Mouse (Mus musculus) bone marrow, adult 2 months (tissue): Measurements from ENCODE around the gene Exoc7. TPM values are rescaled to one million over a fixed set of nuclear protein-coding genes. Genes with fewer than 3 reads are reported as not detected.
"Not testable (repeated sequence)": the region's sequence is repeated elsewhere in the genome, so short reads cannot be mapped to it uniquely, and the experiment has no call there.

Experiments used
- H3K27ac ChIP-seq: fragments of 200-500 bp; 2 replicates; pipeline ENCODE4 v1.5.1; 2012; ENCODE audit warnings: low read depth, mild to moderate bottlenecking, control low read depth, inconsistent platforms, low read length; ENCODE audit not compliant: control insufficient read depth, poor library complexity, insufficient read depth
- H3K4me1 ChIP-seq: fragments of 200-500 bp; 2 replicates; pipeline ENCODE4 v1.6.1; 2011; ENCODE audit warnings: low read length; ENCODE audit not compliant: control insufficient read depth, insufficient read depth
- H3K4me3 ChIP-seq: fragments of 200-500 bp; replicated peaks from 2 replicates; pipeline ENCODE3; 2011; ENCODE audit warnings: mild to moderate bottlenecking, low read depth, low read length, control low read depth; ENCODE audit not compliant: control insufficient read depth
- CTCF ChIP-seq: fragments of 200-500 bp; IDR thresholded peaks from 2 replicates; pipeline ENCODE4 v1.5.1; 2011; ENCODE audit warnings: low read length, control low read depth; ENCODE audit not compliant: control insufficient read depth, insufficient read depth
- POLR2A ChIP-seq: fragments of 200-500 bp; IDR thresholded peaks from 2 replicates; pipeline ENCODE4 v1.6.1; 2011; ENCODE audit warnings: low read depth, mild to moderate bottlenecking, control low read depth, low read length, borderline replicate concordance; ENCODE audit not compliant: control insufficient read depth
- WGBS: fragments of 180-500 bp; shearing (Covaris S2); methylation state at CpG from one replicate; pipeline ENCODE4 v1.1.7; 2018; 5-methylcytosine and 5-hydroxymethylcytosine counted together
- polyA plus RNA-seq: library from polyadenylated mRNA; stranded (reverse); fragments of >200 nt; gene quantifications from 2 replicates; pipeline ENCODE4 v1.2.4, GENCODE M21; 2011; ENCODE audit warnings: low replicate concordance; ENCODE audit not compliant: missing spikeins, insufficient read depth, insufficient read length

Exoc7 gene
- polyA plus RNA-seq, 1 experiment, result 47.2 TPM

DNA sequence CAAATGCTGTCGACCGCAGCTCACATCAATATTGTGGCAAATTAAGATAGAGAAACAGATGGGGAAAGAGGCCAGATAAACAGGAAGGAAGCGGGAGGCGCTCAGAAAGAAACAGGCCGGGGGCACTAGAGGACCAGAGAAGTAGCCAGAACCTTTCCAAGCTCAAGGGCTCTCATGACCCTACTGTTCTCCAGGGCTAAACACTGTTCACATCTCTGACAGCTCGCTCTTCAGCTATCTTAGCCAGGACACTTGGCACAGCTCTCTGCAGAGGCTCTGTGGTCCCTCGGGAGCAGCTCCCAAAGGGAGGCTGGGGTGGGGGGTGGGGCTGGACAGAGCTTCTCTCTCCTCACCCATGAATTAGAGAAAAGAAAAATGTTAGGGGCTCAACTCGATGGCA lies 16.5 kb downstream of the Exoc7 start:
- Histone ChIP-seq H3K4me1 (no peaks in the 10 kb centered on the region; the same call in 1 of the 2 replicates), H3K27ac (no peak overlapping the region), H3K4me3 (no peak overlapping the region)
- TF ChIP-seq CTCF (no peak), POLR2A (no peak)
- 64% methylated on average over 8 of the region's 8 CpGs for WGBS

DNA sequence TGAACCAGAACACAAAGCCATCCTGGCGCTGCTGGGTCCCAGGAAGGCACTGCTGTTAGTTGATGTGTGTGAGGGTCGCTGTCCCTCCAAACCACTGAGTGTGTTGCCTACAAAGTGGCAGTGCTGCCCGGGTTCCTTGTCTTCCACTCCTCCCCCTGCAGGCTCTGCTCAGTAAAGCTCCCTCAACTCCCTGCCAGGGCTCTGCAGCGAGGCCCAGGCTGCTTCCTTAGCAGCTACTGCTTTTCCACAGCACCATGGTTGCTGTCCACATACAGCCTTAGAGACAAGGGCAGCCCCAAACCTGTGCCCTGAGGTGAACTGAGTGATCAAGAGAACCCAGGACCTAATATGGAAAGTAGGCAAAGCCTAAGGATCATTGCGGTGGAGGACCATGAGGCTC lies 19.7 kb downstream of the Exoc7 start:
- no peak overlapping the region for H3K27ac ChIP-seq
- WGBS, result 74% methylated on average over 5 of the region's 5 CpGs
- TF ChIP-seq POLR2A (no peak), CTCF (no peak)
- peaks cover 3% of the 10 kb centered on the region; the same call in 1 of the 2 replicates for H3K4me1 ChIP-seq
- H3K4me3 ChIP-seq, result no peak overlapping the region

DNA sequence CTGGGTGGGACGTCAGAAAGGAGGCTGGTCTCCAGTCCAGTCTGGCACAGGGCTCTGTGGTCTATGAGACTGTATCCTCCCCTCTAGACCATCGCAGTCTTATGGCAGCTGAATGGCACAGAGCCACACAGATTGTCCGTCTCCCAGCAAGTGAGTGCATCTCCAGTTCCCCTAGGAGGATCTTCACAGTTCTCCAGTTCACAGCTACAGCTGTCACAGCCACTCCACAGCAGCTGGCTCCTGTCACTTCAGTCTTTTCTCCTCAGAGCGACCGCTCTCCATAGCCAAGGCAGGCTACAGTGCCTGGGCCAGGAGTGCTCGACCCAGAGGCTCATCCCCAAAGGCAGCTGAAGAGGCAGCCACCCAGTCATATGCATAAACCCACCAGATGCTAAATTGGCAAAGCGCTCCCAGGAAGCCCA lies 21.3 kb downstream of the Exoc7 start:
- Histone ChIP-seq H3K4me1 (peaks cover 3% of the 10 kb centered on the region; the same call in 1 of the 2 replicates), H3K4me3 (no peak overlapping the region), H3K27ac (no peak overlapping the region)
- TF ChIP-seq CTCF, result no peak
- TF ChIP-seq POLR2A, result no peak
- WGBS, result 74% methylated on average over 7 of the region's 7 CpGs

DNA sequence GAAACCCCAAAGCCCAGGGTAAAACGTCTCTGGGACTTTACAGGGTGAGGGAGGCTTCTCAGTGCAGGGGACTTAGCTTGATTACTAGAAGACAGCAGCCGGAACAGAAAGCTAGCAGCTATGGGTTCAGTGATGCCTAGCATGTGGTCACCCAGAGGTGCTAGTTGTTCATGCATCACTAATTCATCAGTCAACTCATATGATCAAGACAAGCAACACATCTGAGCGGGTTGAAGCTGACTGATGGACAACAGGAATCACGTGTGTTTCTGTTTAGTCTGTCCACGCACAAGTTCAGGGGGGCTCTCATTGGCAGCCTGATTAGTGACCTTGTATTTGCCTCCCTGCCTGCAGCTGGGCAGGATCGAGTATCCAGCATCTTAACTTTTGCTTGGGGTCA lies 23.1 kb downstream of the Exoc7 start:
- 50% methylated on average over 6 of the region's 6 CpGs for WGBS
- TF ChIP-seq CTCF (no peak), POLR2A (no peak)
- Histone ChIP-seq H3K4me3 (no peak overlapping the region), H3K4me1 (peaks cover 3% of the 10 kb centered on the region; the same call in 1 of the 2 replicates), H3K27ac (no peak overlapping the region)

DNA sequence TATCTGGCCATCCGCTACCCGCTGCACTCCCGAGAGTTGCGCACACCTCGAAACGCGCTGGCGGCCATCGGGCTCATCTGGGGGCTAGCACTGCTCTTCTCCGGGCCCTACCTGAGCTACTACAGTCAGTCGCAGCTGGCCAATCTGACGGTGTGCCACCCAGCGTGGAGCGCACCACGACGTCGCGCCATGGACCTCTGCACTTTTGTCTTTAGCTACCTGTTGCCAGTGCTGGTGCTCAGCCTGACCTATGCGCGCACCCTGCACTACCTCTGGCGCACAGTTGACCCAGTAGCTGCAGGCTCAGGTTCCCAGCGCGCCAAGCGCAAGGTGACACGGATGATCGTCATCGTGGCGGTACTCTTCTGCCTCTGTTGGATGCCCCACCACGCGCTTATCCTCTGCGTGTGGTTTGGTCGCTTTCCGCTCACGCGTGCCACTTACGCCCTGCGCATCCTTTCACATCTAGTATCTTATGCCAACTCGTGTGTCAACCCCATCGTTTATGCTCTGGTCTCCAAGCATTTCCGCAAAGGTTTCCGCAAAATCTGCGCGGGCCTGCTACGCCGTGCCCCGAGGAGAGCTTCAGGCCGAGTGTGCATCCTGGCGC lies 24.0 kb downstream of the Exoc7 start:
- TF ChIP-seq POLR2A (peak; percentile 6; the same call in 1 of the 2 replicates), CTCF (no peak)
- Histone ChIP-seq H3K4me3 (no peak overlapping the region), H3K4me1 (peaks cover 3% of the 10 kb centered on the region; the same call in 1 of the 2 replicates), H3K27ac (no peak overlapping the region; the same call in 1 of the 2 replicates)
- 11% methylated on average over 48 of the region's 48 CpGs for WGBS

DNA sequence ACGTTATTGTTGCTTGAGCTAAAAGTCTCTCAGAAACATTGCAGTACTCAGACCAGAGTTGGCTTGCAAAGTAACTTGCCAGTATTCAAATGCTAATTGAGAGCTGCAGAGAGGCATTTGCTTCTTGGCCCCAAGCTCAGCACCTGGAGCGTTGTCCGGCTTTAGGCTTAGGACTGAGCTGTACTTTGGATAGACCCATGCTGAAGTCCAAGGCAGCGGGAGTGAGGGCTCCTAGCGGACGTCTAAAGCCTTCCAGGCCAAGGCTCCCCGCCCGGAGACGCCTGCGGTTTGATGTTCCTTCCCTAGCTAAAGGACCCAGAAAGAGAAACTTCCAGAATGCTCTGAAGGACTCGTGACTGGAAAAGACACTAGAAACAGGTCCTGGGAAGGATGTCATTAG lies 24.9 kb downstream of the Exoc7 start:
- 2% methylated on average over 11 of the region's 11 CpGs for WGBS
- Histone ChIP-seq H3K4me1 (peaks cover 3% of the 10 kb centered on the region; the same call in 1 of the 2 replicates), H3K4me3 (no peak overlapping the region), H3K27ac (no peak overlapping the region)
- no peak for TF ChIP-seq POLR2A
- TF ChIP-seq CTCF, result no peak

DNA sequence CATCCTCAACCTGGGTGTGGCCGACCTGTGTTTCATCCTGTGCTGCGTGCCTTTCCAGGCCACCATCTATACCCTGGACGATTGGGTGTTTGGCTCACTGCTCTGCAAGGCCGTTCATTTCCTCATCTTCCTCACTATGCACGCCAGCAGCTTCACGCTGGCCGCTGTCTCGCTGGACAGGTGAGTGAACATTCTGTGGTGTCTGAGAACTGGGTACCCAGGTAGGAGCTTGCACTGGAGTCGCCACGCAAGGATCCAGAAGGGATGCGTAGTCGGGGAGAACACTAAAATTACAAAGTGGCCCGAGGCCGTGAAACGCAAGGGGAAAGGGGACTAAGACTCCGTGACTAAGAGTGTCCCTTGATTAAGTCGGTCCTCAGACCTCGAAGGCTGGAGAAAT lies 25.4 kb downstream of the Exoc7 start:
- Histone ChIP-seq H3K27ac (no peak overlapping the region), H3K4me3 (no peak overlapping the region), H3K4me1 (peaks cover 3% of the 10 kb centered on the region; the same call in 1 of the 2 replicates)
- TF ChIP-seq POLR2A (no peak), CTCF (no peak)
- 4% methylated on average over 18 of the region's 18 CpGs for WGBS

DNA sequence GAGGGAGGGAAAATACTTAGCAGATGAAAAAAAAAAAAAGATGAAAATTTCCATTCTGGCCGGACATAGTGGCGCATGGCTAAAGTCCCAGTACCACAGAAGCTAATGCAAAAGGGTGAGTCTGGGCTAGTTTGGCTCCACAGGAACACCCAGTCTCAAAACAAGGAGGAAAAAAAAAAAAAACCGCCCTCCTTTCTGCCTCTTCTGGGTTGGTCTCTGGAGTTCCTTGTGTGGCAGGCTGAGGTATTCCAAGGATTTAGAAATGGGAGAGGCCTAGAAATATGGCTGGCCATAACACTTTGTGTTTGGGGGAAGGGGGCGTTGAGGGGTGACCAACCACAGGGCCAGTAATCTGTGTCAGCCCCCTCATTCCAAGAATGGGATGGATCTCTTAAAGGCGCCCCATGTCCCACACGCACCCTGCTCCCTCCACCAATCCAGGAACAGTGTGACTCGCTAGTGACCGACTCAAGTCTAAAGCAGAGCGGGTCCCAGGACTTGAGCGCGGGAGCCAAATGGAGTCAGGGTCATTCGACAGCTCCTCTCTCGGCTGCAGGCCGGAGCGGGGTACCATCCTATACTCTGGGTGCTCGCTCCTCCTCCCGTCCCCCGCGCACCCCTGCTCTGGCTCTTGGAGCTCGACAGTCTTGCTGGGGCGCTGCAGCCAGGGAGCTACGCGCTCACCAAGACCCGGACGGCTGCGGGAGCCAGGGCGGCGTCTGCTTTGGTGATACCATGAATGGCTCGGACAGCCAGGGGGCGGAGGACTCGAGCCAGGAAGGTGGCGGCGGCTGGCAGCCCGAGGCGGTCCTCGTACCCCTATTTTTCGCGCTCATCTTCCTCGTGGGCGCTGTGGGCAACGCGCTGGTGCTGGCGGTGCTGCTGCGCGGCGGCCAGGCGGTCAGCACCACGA lies 26.0 kb downstream of the Exoc7 start, which contains the start of gene Galr2:
Gene Galr2, plus strand, starts transcription at position 189 of the 913 bp plus-strand sequence.
- H3K27ac ChIP-seq, result no peak within 1 kb of the TSS
- peaks cover 3% of the 10 kb centered on the region; the same call in 1 of the 2 replicates for H3K4me1 ChIP-seq
- 14% methylated on average over 48 of the region's 48 CpGs for whole genome bisulfite sequencing
- no peak within 1 kb of the TSS for H3K4me3 ChIP-seq
- no peak for TF ChIP-seq POLR2A
- no peak for TF ChIP-seq CTCF

DNA sequence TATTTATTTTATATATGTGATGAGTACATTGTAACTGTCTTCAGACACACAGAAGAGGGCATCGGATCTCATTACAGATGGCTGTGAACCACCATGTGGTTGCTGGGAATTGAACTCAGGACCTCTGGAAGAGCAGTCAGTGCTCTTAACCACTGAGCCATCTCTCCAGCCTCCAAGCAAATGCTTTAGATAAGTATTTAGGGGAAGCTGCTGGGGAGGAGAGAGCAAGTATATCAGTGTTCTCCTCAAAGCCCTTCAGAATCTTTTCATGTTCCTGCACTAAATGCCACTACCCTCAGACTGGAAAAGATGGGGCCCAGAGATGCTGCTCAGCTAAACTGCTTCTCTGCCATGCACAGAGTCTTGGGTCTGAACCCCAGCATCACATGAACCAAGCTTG lies 29.8 kb downstream of the Exoc7 start:
- H3K4me3 ChIP-seq, H3K27ac ChIP-seq, H3K4me1 ChIP-seq: not testable (repeated sequence)
- 81% methylated on average over 1 of the region's 1 CpGs for WGBS
